Mouse (Mus musculus): ENCODE results near the gene Prcc. TPM values are rescaled to one million over a fixed set of nuclear protein-coding genes. Genes with fewer than 3 reads are reported as not detected.
"Not testable (repeated sequence)": the region's sequence is repeated elsewhere in the genome, so short reads cannot be mapped to it uniquely, and the experiment has no call there.

Gene Prcc
- polyA plus RNA-seq, 1 experiment from 2014 or later: 16.0 TPM

- no peak overlapping the region for H3K4me2 ChIP-seq (ENCODE audit: low read depth, low read length)
- H3K27ac ChIP-seq (ENCODE audit: low read depth, low read length): peak overlapping the region; percentile 67; the same call in 1 of the 2 replicates
- no peak overlapping the region for H3K9ac ChIP-seq (replicated peaks; ENCODE audit: low read depth, low read length)
- no peak for ATAC-seq (ENCODE audit: low read depth)
- peaks cover 29% of the 10 kb centered on the region for H3K4me1 ChIP-seq (ENCODE audit: control insufficient read depth, insufficient read depth, low read length)
- no peak overlapping the region for H3K4me3 ChIP-seq (ENCODE audit: low read depth, low read length)
- peaks cover 3% of the 10 kb centered on the region; the same call in 1 of the 2 replicates for H3K27me3 ChIP-seq (ENCODE audit: control insufficient read depth, insufficient read depth, low read length)
- H3K36me3 ChIP-seq (ENCODE audit: control insufficient read depth, insufficient read depth, low read length): no peaks in the 10 kb centered on the region
- 89% methylated on average over 2 of the region's 2 CpGs for WGBS
- no peaks in the 10 kb centered on the region for H3K9me3 ChIP-seq (ENCODE audit: control insufficient read depth, low read length)
Measured at GRCm38 (mm10) chr3:87909381-87909780, 24.0 kb upstream of the Prcc start.

GRCm38 (mm10) chr3:87907906-87908305 lies 22.5 kb upstream of the Prcc start:
- H3K36me3 ChIP-seq (ENCODE audit: control insufficient read depth, insufficient read depth, low read length): no peaks in the 10 kb centered on the region
- H3K4me1 ChIP-seq (ENCODE audit: control insufficient read depth, insufficient read depth, low read length): peaks cover 29% of the 10 kb centered on the region
- no peak overlapping the region for H3K27ac ChIP-seq (ENCODE audit: low read depth, low read length)
- WGBS: 0% methylated on average over 1 of the region's 1 CpGs
- peak overlapping the region; percentile 74 for H3K9ac ChIP-seq (replicated peaks; ENCODE audit: low read depth, low read length)
- peaks cover 3% of the 10 kb centered on the region; the same call in 1 of the 2 replicates for H3K27me3 ChIP-seq (ENCODE audit: control insufficient read depth, insufficient read depth, low read length)
- ATAC-seq (ENCODE audit: low read depth): no peak
- peak overlapping the region; percentile 95 for H3K4me2 ChIP-seq (ENCODE audit: low read depth, low read length)
- peak overlapping the region; percentile 94 for H3K4me3 ChIP-seq (ENCODE audit: low read depth, low read length)
- no peaks in the 10 kb centered on the region for H3K9me3 ChIP-seq (ENCODE audit: control insufficient read depth, low read length)

- Histone ChIP-seq H3K27ac (ENCODE audit: low read depth, low read length) (peak overlapping the region; percentile 94), H3K4me3 (ENCODE audit: low read depth, low read length) (peak overlapping the region; percentile 94), H3K4me2 (ENCODE audit: low read depth, low read length) (peak overlapping the region; percentile 95), H3K36me3 (ENCODE audit: control insufficient read depth, insufficient read depth, low read length) (no peaks in the 10 kb centered on the region), H3K9me3 (ENCODE audit: control insufficient read depth, low read length) (no peaks in the 10 kb centered on the region), H3K4me1 (ENCODE audit: control insufficient read depth, insufficient read depth, low read length) (peaks cover 29% of the 10 kb centered on the region), H3K27me3 (ENCODE audit: control insufficient read depth, insufficient read depth, low read length) (peaks cover 3% of the 10 kb centered on the region; the same call in 1 of the 2 replicates), H3K9ac (replicated peaks; ENCODE audit: low read depth, low read length) (peak overlapping the region; percentile 74)
- WGBS: under 1% methylated on average over 27 of the region's 27 CpGs
- ATAC-seq (ENCODE audit: low read depth): no peak
Measured at GRCm38 (mm10) chr3:87906981-87907857, 21.8 kb upstream of the Prcc start.

- Histone ChIP-seq H3K4me1 (ENCODE audit: control insufficient read depth, insufficient read depth, low read length) (peaks cover 29% of the 10 kb centered on the region), H3K9me3 (ENCODE audit: control insufficient read depth, low read length) (no peaks in the 10 kb centered on the region), H3K36me3 (ENCODE audit: control insufficient read depth, insufficient read depth, low read length) (no peaks in the 10 kb centered on the region), H3K4me2 (ENCODE audit: low read depth, low read length) (peak overlapping the region; percentile 95), H3K27me3 (ENCODE audit: control insufficient read depth, insufficient read depth, low read length) (peaks cover 3% of the 10 kb centered on the region; the same call in 1 of the 2 replicates), H3K9ac (replicated peaks; ENCODE audit: low read depth, low read length) (peak overlapping the region; percentile 74), H3K27ac (ENCODE audit: low read depth, low read length) (peak overlapping the region; percentile 94), H3K4me3 (ENCODE audit: low read depth, low read length) (peak overlapping the region; percentile 94)
- ATAC-seq (ENCODE audit: low read depth): peak; percentile 32
- WGBS: 0% methylated on average over 47 of the region's 47 CpGs
Measured at GRCm38 (mm10) chr3:87906601-87906980, 21.2 kb upstream of the Prcc start.

- peak; percentile 96 for ATAC-seq (ENCODE audit: low read depth)
- under 1% methylated on average over 48 of the region's 57 CpGs for WGBS
- peaks cover 29% of the 10 kb centered on the region for H3K4me1 ChIP-seq (ENCODE audit: control insufficient read depth, insufficient read depth, low read length)
- no peaks in the 10 kb centered on the region for H3K9me3 ChIP-seq (ENCODE audit: control insufficient read depth, low read length)
- H3K27ac ChIP-seq (ENCODE audit: low read depth, low read length): peak within 1 kb of the TSS; percentile 94
- peak within 1 kb of the TSS; percentile 95 for H3K4me2 ChIP-seq (ENCODE audit: low read depth, low read length)
- H3K27me3 ChIP-seq (ENCODE audit: control insufficient read depth, insufficient read depth, low read length): peaks cover 3% of the 10 kb centered on the region; the same call in 1 of the 2 replicates
- H3K4me3 ChIP-seq (ENCODE audit: low read depth, low read length): peak within 1 kb of the TSS; percentile 94
- no peaks in the 10 kb centered on the region for H3K36me3 ChIP-seq (ENCODE audit: control insufficient read depth, insufficient read depth, low read length)
- peak within 1 kb of the TSS; percentile 74 for H3K9ac ChIP-seq (replicated peaks; ENCODE audit: low read depth, low read length)
Measured at GRCm38 (mm10) chr3:87905880-87906485, 20.6 kb upstream of the Prcc start, which contains the start of gene Hdgf. TSS of gene Hdgf (plus strand) at chr3:87906321.

- H3K27ac ChIP-seq (ENCODE audit: low read depth, low read length): no peak overlapping the region
- ATAC-seq (ENCODE audit: low read depth): no peak
- H3K36me3 ChIP-seq (ENCODE audit: control insufficient read depth, insufficient read depth, low read length): no peaks in the 10 kb centered on the region
- no peak overlapping the region for H3K4me2 ChIP-seq (ENCODE audit: low read depth, low read length)
- H3K4me1 ChIP-seq (ENCODE audit: control insufficient read depth, insufficient read depth, low read length): peaks cover 15% of the 10 kb centered on the region
- no peak overlapping the region for H3K4me3 ChIP-seq (ENCODE audit: low read depth, low read length)
- peaks cover 3% of the 10 kb centered on the region; the same call in 1 of the 2 replicates for H3K27me3 ChIP-seq (ENCODE audit: control insufficient read depth, insufficient read depth, low read length)
- no peak overlapping the region for H3K9ac ChIP-seq (replicated peaks; ENCODE audit: low read depth, low read length)
- WGBS: 49% methylated on average over 5 of the region's 5 CpGs
- no peaks in the 10 kb centered on the region for H3K9me3 ChIP-seq (ENCODE audit: control insufficient read depth, low read length)
Measured at GRCm38 (mm10) chr3:87903821-87904220, 18.4 kb upstream of the Prcc start.

GRCm38 (mm10) chr3:87901959-87902358 lies 16.6 kb upstream of the Prcc start:
- H3K4me1 ChIP-seq (ENCODE audit: control insufficient read depth, insufficient read depth, low read length); H3K9ac ChIP-seq (replicated peaks; ENCODE audit: low read depth, low read length); H3K27me3 ChIP-seq (ENCODE audit: control insufficient read depth, insufficient read depth, low read length); H3K36me3 ChIP-seq (ENCODE audit: control insufficient read depth, insufficient read depth, low read length); H3K4me2 ChIP-seq (ENCODE audit: low read depth, low read length); H3K27ac ChIP-seq (ENCODE audit: low read depth, low read length); ATAC-seq (ENCODE audit: low read depth); H3K4me3 ChIP-seq (ENCODE audit: low read depth, low read length); H3K9me3 ChIP-seq (ENCODE audit: control insufficient read depth, low read length): not testable (repeated sequence)
- 89% methylated on average over 5 of the region's 6 CpGs for WGBS

GRCm38 (mm10) chr3:87901036-87901624 lies 15.7 kb upstream of the Prcc start:
- Histone ChIP-seq H3K9me3 (ENCODE audit: control insufficient read depth, low read length) (no peaks in the 10 kb centered on the region), H3K9ac (replicated peaks; ENCODE audit: low read depth, low read length) (no peak overlapping the region), H3K4me3 (ENCODE audit: low read depth, low read length) (no peak overlapping the region), H3K27ac (ENCODE audit: low read depth, low read length) (no peak overlapping the region), H3K4me2 (ENCODE audit: low read depth, low read length) (no peak overlapping the region), H3K27me3 (ENCODE audit: control insufficient read depth, insufficient read depth, low read length) (no peaks in the 10 kb centered on the region), H3K4me1 (ENCODE audit: control insufficient read depth, insufficient read depth, low read length) (no peaks in the 10 kb centered on the region), H3K36me3 (ENCODE audit: control insufficient read depth, insufficient read depth, low read length) (no peaks in the 10 kb centered on the region)
- no peak for ATAC-seq (ENCODE audit: low read depth)
- whole genome bisulfite sequencing: 68% methylated on average over 1 of the region's 1 CpGs

Measured in neural tube, embryonic 14.5 days (tissue).